Mouse (Mus musculus): ENCODE measurements around the gene Zfp770. TPM values are rescaled to one million over a fixed set of nuclear protein-coding genes. Genes with fewer than 3 reads are reported as not detected.

Gene Zfp770
- polyA plus RNA-seq, 1 experiment from 2014 or later = 5.7 TPM

Small RNA genes lying within 50 kb of the gene (microRNA-seq; reads per million reads assigned to microRNA genes)
- not detected for gene Mir7002

Other genes with a start within 250 kb of the Zfp770 start
- gene Gjd2, start 187.8 kb downstream of the Zfp770 start, polyA plus RNA-seq (2015; fragmentation: Nextera tagmentation; extraction: Ambion mirVana) = 0.13 and 0.23 TPM in 2 replicates
- gene Actc1, start 147.9 kb downstream of the Zfp770 start, polyA plus RNA-seq (2015; fragmentation: Nextera tagmentation; extraction: Ambion mirVana) = 825 and 834 TPM in 2 replicates
- gene Aqr, start 14.4 kb downstream of the Zfp770 start, polyA plus RNA-seq (2015; fragmentation: Nextera tagmentation; extraction: Ambion mirVana) = 45.1 and 50.1 TPM in 2 replicates

All from limb, embryonic 13.5 days (tissue).